Mouse (Mus musculus): ENCODE results near the gene Auts2.

- TF ChIP-seq CTCF (IDR thresholded peaks at IDR 0.05), result no peak
- no peak for TF ChIP-seq EP300 (IDR thresholded peaks at IDR 0.05)
Observed at GRCm38 (mm10) chr5:131843766-131844518, 699.2 kb downstream of the Auts2 start.

Data from lung, postnatal 0 days (tissue).